In genomic region chr3:131975940-131976628, GRCm38 (mm10) we compare ENCODE assay signal across 7 mouse cellular contexts.
DNase-seq lines count a peak whose midpoint lies in the region; ATAC-seq and TF ChIP-seq lines count a peak whose summit lies in the region.

No protein-coding gene starts in this region.

- H3K4me1 ChIP-seq in forebrain, embryonic 15.5 days = no peaks in the 10 kb centered on the region
- H3K4me1 ChIP-seq in hindbrain, embryonic 14.5 days (replicated peaks; ENCODE audit: control insufficient read depth, insufficient read depth, low read length) = no peaks in the 10 kb centered on the region
- H3K4me1 ChIP-seq in small intestine, adult 2 months (ENCODE audit: control insufficient read depth, insufficient read depth, insufficient read length, low read length) = no peaks in the 10 kb centered on the region

- TF ChIP-seq POLR2A in small intestine, adult 2 months (IDR thresholded peaks at IDR 0.05; ENCODE audit: low read depth, low read length) = no peak

- peak; percentile 87 for ATAC-seq in forebrain, embryonic 15.5 days (replicated peaks)
- ATAC-seq in hindbrain, embryonic 14.5 days (ENCODE audit: low FRiP score) = peak; percentile 92
- ATAC-seq in megakaryocyte-erythroid progenitor cell, adult 5-6 weeks (replicated peaks; ENCODE audit: low FRiP score, low TSS enrichment, poor library complexity, severe bottlenecking) = peak; percentile 79; the same call in 1 of the 2 replicates

- 39% methylated on average over 7 of the region's 7 CpGs for WGBS in forebrain, embryonic 15.5 days
- WGBS in hindbrain, embryonic 14.5 days = 37% methylated on average over 7 of the region's 7 CpGs
- 40% methylated on average over 7 of the region's 7 CpGs for WGBS in small intestine, adult 2 months

- H3K27ac ChIP-seq in forebrain, embryonic 15.5 days (replicated peaks) = no peak overlapping the region
- no peak overlapping the region for H3K27ac ChIP-seq in hindbrain, embryonic 14.5 days
- no peak overlapping the region for H3K27ac ChIP-seq in small intestine, adult 2 months (ENCODE audit: insufficient read depth, low read depth, low read length)

- peak; percentile 56; the same call in 1 of the 2 replicates for TF ChIP-seq CTCF in small intestine, adult 2 months (IDR thresholded peaks at IDR 0.05; ENCODE audit: extremely low read depth, insufficient read length, insufficient replicate concordance, low read depth, low read length)

- no peak overlapping the region for H3K4me3 ChIP-seq in forebrain, embryonic 15.5 days
- no peak overlapping the region for H3K4me3 ChIP-seq in hindbrain, embryonic 14.5 days (replicated peaks; ENCODE audit: low read length)
- no peak overlapping the region for H3K4me3 ChIP-seq in small intestine, adult 2 months (ENCODE audit: low read depth, low read length)

- H3K9me3 ChIP-seq in forebrain, embryonic 15.5 days = no peaks in the 10 kb centered on the region
- H3K9me3 ChIP-seq in hindbrain, embryonic 14.5 days (ENCODE audit: control insufficient read depth, low read length) = 0 out of 2 replicates have a peak, but pooled peaks cover 3% of the 10 kb centered on the region

- peak; percentile 4 for DNase-seq in WW6 (ENCODE audit: low read depth, low spot score)
- DNase-seq in c-Kit-positive CD71-positive TER-119-positive erythroid progenitor cells, embryonic 14.5 days (ENCODE audit: low spot score) = peak; percentile 1
- DNase-seq in hindbrain, embryonic 14.5 days (ENCODE audit: low spot score) = peak; percentile 82
- peak; percentile 12 to 30 for DNase-seq in layer of hippocampus, postnatal 36 days

- no peaks in the 10 kb centered on the region for H3K27me3 ChIP-seq in forebrain, embryonic 15.5 days
- H3K27me3 ChIP-seq in hindbrain, embryonic 14.5 days (ENCODE audit: control insufficient read depth, insufficient read depth, low read length) = no peaks in the 10 kb centered on the region
- H3K27me3 ChIP-seq in small intestine, adult 2 months (ENCODE audit: control insufficient read depth, insufficient read depth, low read length) = no peaks in the 10 kb centered on the region

- no peak overlapping the region for H3K9ac ChIP-seq in forebrain, embryonic 15.5 days (replicated peaks)
- no peak overlapping the region for H3K9ac ChIP-seq in hindbrain, embryonic 14.5 days

- H3K4me2 ChIP-seq in forebrain, embryonic 15.5 days (replicated peaks) = no peak overlapping the region
- no peak overlapping the region for H3K4me2 ChIP-seq in hindbrain, embryonic 14.5 days (replicated peaks)

- H3K36me3 ChIP-seq in forebrain, embryonic 15.5 days = no peaks in the 10 kb centered on the region
- no peaks in the 10 kb centered on the region for H3K36me3 ChIP-seq in hindbrain, embryonic 14.5 days (replicated peaks; ENCODE audit: control insufficient read depth, insufficient read depth)
- H3K36me3 ChIP-seq in small intestine, adult 2 months (ENCODE audit: control insufficient read depth, insufficient read depth, low read length) = no peaks in the 10 kb centered on the region

Comparison
In these comparisons a context has a peak if more than half of its experiments do, and no peak if none do; other contexts are left out.
1. DNase-seq: peak in every context shown above with its lines; median percentile 82 in hindbrain, embryonic 14.5 days; 21 in layer of hippocampus, postnatal 36 days; 4 in WW6; 1 in c-Kit-positive CD71-positive TER-119-positive erythroid progenitor cells, embryonic 14.5 days.